Mouse (Mus musculus) bone marrow macrophage, adult 2 months (primary cell): ENCODE measurements around the gene Ccdc81.

ENCODE experiments used
- CTCF ChIP-seq: IDR thresholded peaks from 2 replicates; pipeline ENCODE4 v1.5.1; 2012; ENCODE audit warnings: low read depth, mild to moderate bottlenecking, low read length, moderate library complexity
- POLR2A ChIP-seq: IDR thresholded peaks from 2 replicates; pipeline ENCODE4 v1.6.1; 2012; ENCODE audit warnings: mild to moderate bottlenecking, low read depth, low read length, borderline replicate concordance

- no peak for TF ChIP-seq CTCF
- no peak for TF ChIP-seq POLR2A
These were observed 61.6 kb downstream of the Ccdc81 start for GRCm38 (mm10) chr7:89841670-89842403.
